Mouse (Mus musculus) gastrocnemius, postnatal 10 days (tissue): ENCODE measurements around the gene Srpk3. TPM values are rescaled to one million over a fixed set of nuclear protein-coding genes. Genes with fewer than 3 reads are reported as not detected.

Experiments
- DNase-seq: peaks from one replicate; pipeline ENCODE4 v3.0.0; 2021; ENCODE audit warnings: mixed read lengths
- total RNA-seq, 2 experiments: library from RNA; stranded (reverse); gene quantifications; 2 replicates each; pipeline ENCODE4 v1.2.3; 2021

The Srpk3 gene
- total RNA-seq, 2 experiments from 2014 or later = 88.6 to 116 TPM

DNA sequence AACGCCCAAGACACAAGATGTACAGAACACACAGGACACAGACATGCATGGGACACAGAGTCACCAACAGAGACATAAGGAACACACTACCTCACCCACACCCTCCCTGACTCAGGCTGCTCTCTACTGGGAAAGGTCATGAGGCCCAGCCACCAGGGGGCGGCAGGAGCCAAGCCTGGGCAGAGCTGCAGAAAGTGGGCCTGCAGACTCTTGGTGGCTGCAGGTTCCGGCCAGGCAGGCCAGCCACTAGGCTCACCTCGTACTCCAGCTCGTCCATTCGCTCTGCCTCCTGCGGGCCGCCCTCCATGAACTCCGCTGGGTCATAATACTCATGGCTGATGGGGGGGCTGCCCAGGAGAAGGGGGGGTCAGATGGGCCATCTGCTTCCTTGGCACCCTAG, 24.3 kb downstream of the Srpk3 start:
- peak; percentile 75 for DNase-seq

- DNase-seq = no peak
These were observed 31.6 kb downstream of the Srpk3 start for GRCm38 (mm10) chrX:73805814-73806213.

- DNase-seq = no peak
These were observed 40.9 kb downstream of the Srpk3 start for GRCm38 (mm10) chrX:73815072-73815471.

DNA sequence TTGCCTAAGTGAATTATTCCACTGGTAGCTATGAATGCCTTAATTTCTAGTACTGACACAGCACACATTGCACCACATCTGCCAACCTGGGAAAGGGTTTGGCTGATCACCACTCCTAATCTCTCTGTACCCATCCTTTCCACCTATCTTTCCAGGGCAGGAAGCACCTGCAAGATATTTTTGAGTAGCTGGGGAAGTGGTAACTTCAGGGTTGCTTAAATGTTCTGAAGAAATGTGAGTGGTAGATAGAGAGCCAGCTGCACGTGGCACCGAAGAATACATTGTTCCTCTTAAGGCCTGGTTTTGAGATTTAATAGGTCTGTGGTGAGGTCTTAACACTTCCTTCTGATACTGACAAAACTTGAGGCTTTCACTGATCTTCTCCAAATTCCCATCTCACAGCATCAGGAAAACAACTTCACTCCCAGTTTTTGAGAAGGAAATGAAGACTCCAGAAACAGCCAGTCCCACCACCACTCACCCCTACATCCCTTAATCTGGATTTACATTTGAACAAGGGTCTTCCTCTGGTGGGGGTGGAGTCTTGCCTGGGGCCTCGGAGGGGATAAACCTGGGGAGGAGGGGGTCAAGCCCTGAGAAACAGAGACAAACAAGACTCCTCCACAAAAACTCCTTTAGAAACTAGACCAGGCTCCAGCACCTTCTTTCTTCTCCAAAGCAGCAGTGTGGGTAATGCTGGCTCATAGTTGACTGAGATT, 42.5 kb downstream of the Srpk3 start:
- no peak for DNase-seq

GRCm38 (mm10) chrX:73823747-73824146, 49.5 kb downstream of the Srpk3 start:
- DNase-seq = peak; percentile 5

- DNase-seq = peak; percentile 44
These were observed 50.3 kb downstream of the Srpk3 start, which contains the start of gene Pdzd4 for GRCm38 (mm10) chrX:73824185-73825151. Pdzd4 (minus strand) TSS chrX:73824969.

Other genes starting within 250 kb of the Srpk3 start
- gene Dusp9, start 135.0 kb upstream of the Srpk3 start, total RNA-seq = under 1 TPM; 0.09 to 0.11 TPM
- 10 to 100 TPM; 13.1 to 15.1 TPM for gene Pnck, start 114.3 kb upstream of the Srpk3 start, total RNA-seq
- gene Slc6a8, start 101.3 kb upstream of the Srpk3 start, total RNA-seq = 10 to 100 TPM; 48.5 to 50.7 TPM
- 10 to 100 TPM; 75.2 to 80.4 TPM for gene Bcap31, start 58.2 kb upstream of the Srpk3 start, total RNA-seq
- gene Abcd1, start 57.8 kb upstream of the Srpk3 start, total RNA-seq = 10 to 100 TPM; 21.8 to 24.7 TPM
- 1 to 10 TPM; 1.7 to 2.2 TPM for gene Plxnb3, start 17.3 kb upstream of the Srpk3 start, total RNA-seq
- gene Idh3g, start 12.5 kb downstream of the Srpk3 start, total RNA-seq = 100 to 1,000 TPM; 272 to 320 TPM
- 100 to 1,000 TPM; 106 to 110 TPM for gene Ssr4, start 12.6 kb downstream of the Srpk3 start, total RNA-seq
- 1 to 10 TPM; 2.6 to 3.7 TPM for gene Pdzd4, start 50.6 kb downstream of the Srpk3 start, total RNA-seq
- gene Avpr2, start 117.7 kb downstream of the Srpk3 start, total RNA-seq = not detected
- gene L1cam, start 121.7 kb downstream of the Srpk3 start, total RNA-seq = 1 to 10 TPM; 1.9 to 2.9 TPM
- gene Arhgap4, start 147.5 kb downstream of the Srpk3 start, total RNA-seq = 1 to 10 TPM in 1 of 2 experiments, under 1 TPM in 1; 0.85 to 2.0 TPM
- 10 to 100 TPM; 68.7 to 73.5 TPM for gene Naa10, start 147.5 kb downstream of the Srpk3 start, total RNA-seq
- 1 to 10 TPM; 4.6 to 5.3 TPM for gene Renbp, start 156.4 kb downstream of the Srpk3 start, total RNA-seq
- gene Hcfc1, start 192.0 kb downstream of the Srpk3 start, total RNA-seq = 10 to 100 TPM; 52.5 to 55.6 TPM
- gene Irak1, start 249.5 kb downstream of the Srpk3 start, total RNA-seq = 10 to 100 TPM; 44.3 to 52.2 TPM